Mouse (Mus musculus) kidney, postnatal 14 days (tissue): ENCODE measurements at regions not wholly inside any gene's neighbourhood (a gene's known extent, or its start where the extent isn't known, plus 50 kb on each side); places are given as distances from the start of the nearest gene placed in this dataset.

Source experiments
- DNase-seq: peaks from one replicate; pipeline ENCODE4 v3.0.0; 2022; ENCODE audit warnings: mixed read lengths

DNA sequence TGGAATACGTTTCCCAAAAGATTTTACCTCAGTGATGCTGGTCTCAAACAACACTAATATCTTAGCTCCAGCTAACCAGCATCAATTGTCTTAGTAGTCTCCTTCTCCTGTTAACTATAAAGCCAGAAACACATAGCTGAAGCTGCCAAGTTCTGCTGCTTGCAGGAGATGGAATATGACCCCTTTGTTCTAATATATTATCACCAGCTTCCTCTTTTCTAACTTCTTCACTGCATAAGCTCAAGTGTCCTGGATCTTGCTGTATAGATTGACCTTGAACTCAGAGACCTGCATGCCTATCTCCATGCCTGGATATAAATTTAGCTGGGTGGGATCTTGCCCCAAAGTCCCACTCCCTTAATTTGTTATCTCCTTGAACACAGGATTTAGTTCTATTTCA is 94.8 kb downstream of the Rbm46 start:
- DNase-seq: no peak

- DNase-seq: no peak
These were observed 105.6 kb downstream of the Rbm46 start for GRCm38 (mm10) chr3:82770512-82771270.

GRCm38 (mm10) chr3:82767484-82767883 is 108.8 kb downstream of the Rbm46 start:
- no peak for DNase-seq

DNA sequence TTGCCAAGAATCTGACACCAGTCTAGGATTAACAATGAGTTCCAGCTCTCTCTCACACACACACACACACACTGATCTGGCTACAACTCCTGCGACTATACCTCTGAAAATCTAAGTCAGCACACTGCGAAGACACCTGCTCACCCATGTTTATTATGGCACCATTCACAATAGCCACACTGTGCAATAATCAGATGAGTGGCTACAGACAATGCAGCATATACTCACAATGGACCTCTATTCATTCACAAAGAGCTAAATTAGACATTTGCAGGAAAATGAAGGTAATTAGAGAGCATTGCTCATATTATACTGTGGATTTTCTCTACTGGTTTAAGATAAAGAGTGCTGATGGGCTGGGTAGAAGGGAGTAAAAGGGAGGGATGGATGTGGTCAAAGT is 116.3 kb downstream of the Rbm46 start:
- DNase-seq: no peak

- DNase-seq: no peak
These were observed 117.3 kb downstream of the Rbm46 start for GRCm38 (mm10) chr3:82758967-82759366.

- DNase-seq: peak; percentile 17
These were observed 150.7 kb downstream of the Rbm46 start for GRCm38 (mm10) chr3:82725546-82725945.

- DNase-seq: no peak
These were observed 159.7 kb upstream of the Npy2r start for GRCm38 (mm10) chr3:82707628-82708027.

DNA sequence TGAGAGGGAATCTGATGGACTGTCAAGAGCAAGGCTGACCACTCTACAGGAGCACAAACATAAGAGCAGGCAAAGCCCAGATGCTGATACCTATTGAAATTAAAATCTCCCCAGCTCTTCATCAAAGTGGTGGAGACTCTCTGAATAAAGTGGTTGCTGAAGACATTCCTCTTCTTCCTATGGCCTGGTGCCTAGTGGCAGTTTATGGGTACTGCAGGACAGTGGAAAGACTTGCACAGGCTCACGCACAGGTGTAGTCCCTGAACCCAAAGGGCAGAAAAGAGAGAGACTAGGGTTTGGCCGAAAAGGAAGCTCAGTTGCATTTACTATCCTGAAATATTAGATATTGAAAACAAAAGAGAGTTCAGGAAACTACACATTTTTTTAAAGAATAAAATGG is 144.2 kb upstream of the Npy2r start:
- DNase-seq: no peak

DNA sequence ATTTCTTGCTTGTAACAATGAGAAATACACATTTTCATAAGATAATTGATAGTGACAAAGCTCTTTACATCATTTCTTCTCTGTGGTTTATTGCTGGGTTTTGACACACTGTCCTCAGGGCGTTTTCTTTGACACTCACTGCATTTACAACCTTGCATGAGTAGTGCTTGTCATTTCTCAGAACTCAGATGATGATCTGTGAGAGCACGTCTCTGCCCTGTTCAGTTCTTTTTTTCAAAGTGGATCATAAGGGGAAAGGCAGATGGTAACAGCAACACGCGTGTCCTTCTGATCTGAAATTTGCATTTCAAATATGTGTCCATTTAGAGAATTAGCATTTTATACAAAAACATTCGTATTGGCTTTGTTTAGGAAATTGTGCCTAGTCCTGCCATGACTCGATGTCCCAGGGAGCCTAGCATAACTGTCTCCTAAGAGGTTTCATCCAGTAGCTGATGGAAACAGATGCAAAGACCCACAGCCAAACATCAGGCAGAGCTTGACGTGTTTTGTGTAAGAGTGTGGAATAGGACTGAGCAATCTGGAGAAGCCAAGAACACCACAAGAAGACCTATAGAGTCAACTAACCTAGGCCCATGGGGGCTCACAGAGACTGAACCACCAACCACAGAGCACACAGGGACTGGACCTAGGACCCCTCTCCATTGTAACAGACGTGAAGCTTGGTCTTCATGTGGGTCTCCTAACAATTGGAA is 108.4 kb upstream of the Npy2r start:
- no peak for DNase-seq

GRCm38 (mm10) chr3:82652346-82652745 is 104.5 kb upstream of the Npy2r start:
- no peak for DNase-seq

DNA sequence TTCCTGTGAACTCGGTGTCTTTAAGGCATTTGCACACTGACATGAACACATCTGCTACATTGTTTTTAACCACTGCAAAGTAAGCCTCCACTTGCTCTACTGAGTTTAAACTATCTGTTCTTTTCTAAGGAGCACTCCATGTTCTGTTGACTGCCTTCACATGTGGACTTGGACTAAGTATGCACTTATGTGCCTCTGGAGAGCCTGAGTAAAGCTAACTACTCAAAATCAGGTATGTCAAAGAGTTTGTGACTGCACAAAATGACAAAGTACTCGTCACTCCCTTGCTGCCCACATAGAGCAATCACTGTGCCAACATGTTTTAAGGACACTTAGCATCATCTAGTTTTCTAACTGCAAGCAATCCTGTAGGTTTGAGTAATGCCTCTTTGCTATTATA is 92.2 kb upstream of the Npy2r start:
- DNase-seq: no peak

DNA sequence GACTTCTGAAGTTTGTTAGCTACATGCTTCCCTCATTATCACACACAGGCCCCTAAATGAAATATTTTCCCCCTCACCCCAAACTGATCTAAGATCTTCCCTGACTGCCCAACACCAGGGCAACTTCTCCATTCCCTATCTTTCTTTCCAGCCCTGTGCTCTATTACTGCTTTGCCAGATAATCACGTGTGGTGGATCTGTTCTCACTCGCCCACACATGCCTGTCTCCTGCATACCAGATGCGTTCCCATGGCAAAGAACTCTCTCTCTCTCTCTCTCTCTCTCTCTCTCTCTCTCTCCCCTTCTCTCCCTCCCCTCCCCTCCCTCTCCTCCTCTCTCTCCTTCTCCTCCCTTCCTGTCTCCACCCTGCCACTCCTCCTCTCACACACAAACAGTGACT is 88.8 kb upstream of the Npy2r start:
- no peak for DNase-seq

GRCm38 (mm10) chr3:82620418-82621003 is 72.6 kb upstream of the Npy2r start:
- DNase-seq: no peak

GRCm38 (mm10) chr3:82619371-82619770 is 71.5 kb upstream of the Npy2r start:
- DNase-seq: no peak

DNA sequence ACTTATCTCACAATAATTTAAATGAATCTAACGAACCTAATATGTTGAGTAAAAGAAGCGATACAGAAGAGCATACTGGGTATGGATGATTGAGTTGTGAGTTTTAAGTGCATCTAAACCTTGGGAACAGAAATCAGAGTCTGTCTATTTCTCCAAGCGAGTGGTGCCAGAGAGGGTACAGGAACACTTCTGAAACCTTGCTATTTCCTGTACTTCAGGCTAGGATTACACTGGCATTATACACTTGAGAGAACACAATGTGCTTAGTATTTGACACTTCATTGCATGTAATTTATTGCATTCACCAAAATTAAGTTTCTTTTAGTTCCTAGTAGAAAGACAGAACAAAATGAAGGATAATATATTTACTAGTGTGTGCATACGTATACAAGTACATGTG is 54.0 kb upstream of the Npy2r start:
- no peak for DNase-seq

DNA sequence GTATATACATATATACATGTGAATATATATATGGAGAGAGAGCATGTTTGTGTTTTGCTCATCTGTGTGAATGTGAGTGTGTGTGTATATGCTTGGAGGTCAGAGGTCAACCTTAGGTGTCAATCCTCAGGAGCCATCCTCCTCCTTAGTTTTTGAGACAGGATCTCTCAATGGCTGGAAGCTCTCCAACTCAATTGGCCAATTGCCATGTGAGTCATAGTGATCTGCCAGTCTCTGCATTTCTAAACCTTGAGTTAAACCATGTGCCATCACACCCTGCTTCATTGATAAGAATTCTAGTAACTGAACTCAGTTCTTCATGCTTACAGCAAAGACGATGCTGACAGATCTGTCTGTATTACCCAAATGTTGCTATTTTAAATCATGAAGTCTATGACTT is 50.8 kb upstream of the Npy2r start:
- DNase-seq: no peak
